Mouse (Mus musculus) hindbrain, embryonic 11.5 days (tissue): ENCODE data around the gene Tsnax. TPM values are rescaled to one million over a fixed set of nuclear protein-coding genes. Genes with fewer than 3 reads are reported as not detected.

Source experiments
- polyA plus RNA-seq: library from polyadenylated mRNA; unstranded; fragments of >200 nt; fragmentation: Nextera tagmentation; extraction: Ambion mirVana; gene quantifications from 2 replicates; pipeline ENCODE4 v1.2.1, GENCODE M21; 2014

The Tsnax gene
- polyA plus RNA-seq, 1 experiment from 2014 or later = 149 TPM

Other genes starting within 250 kb of the Tsnax start
- 6.5 and 7.3 TPM in 2 replicates for gene Trim67, start 219.9 kb upstream of the Tsnax start, polyA plus RNA-seq
- 110 and 115 TPM in 2 replicates for gene Gnpat, start 150.0 kb upstream of the Tsnax start, polyA plus RNA-seq
- 38.8 and 41.6 TPM in 2 replicates for gene 2810004N23Rik, start 149.9 kb upstream of the Tsnax start, polyA plus RNA-seq
- 6.7 and 8.7 TPM in 2 replicates for gene Exoc8, start 115.3 kb upstream of the Tsnax start, polyA plus RNA-seq
- 9.6 and 12.3 TPM in 2 replicates for gene Sprtn, start 115.1 kb upstream of the Tsnax start, polyA plus RNA-seq
- 19.9 and 23.4 TPM in 2 replicates for gene Egln1, start 63.7 kb upstream of the Tsnax start, polyA plus RNA-seq
- 1.2 and 1.6 TPM in 2 replicates for gene Disc1, start 41.2 kb downstream of the Tsnax start, polyA plus RNA-seq